Mouse (Mus musculus) left cerebral cortex, adult 9 months (tissue): ENCODE measurements around the gene Colec11.

Experiments
- DNase-seq, 2 experiments: peaks; one replicate each; pipeline ENCODE4 v3.0.0; 2022; ENCODE audit warnings: low spot score in 2 of 2

Gene Colec11

GRCm38 (mm10) chr12:28603494-28603893 lies 19.7 kb downstream of the Colec11 start:
- no peak for DNase-seq

- no peak for DNase-seq
These were observed 20.9 kb downstream of the Colec11 start for GRCm38 (mm10) chr12:28602259-28602658.

- DNase-seq, result no peak
These were observed 24.6 kb downstream of the Colec11 start for GRCm38 (mm10) chr12:28598526-28598991.

- DNase-seq, result no peak
These were observed 25.1 kb downstream of the Colec11 start for GRCm38 (mm10) chr12:28598110-28598509.

DNA sequence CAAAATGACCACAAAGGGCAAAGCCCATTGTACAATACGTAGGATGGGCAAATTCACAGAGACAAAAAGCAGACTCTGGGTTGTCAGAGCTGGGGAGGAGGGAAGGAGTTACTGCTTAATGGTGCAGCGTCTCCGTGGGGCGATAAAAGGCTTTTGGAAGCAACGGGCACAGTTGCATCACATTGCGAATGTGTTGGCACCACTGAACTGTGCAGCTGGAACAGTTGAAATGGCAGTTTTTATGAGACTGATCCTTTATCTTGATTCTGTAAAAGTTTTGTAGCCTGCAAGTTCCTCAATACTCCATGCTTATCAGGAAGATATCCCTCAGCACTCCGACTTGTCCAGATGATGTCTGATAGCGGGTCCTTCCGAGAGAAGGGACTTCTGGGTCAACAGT lies 25.5 kb downstream of the Colec11 start:
- no peak for DNase-seq

DNA sequence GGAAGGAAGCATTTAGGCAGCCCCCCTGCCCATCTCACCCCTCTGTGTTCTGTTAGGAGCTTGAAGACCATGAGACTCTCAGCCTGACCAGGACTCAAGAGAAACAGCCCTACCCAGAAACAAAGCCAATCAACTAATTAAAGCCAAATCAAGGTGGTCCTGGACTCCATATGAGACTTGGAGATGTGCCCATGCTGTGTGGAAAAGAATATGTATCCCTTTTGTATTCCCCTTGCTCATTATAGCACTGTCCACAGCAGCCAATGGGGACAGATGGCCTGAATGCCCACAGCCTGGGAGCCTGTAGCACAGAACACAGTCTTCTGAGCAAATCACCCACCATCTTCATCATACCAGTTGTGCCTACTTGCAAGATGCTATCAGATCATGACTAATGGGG lies 26.3 kb downstream of the Colec11 start:
- no peak for DNase-seq

- DNase-seq, result no peak
These were observed 32.7 kb downstream of the Colec11 start for GRCm38 (mm10) chr12:28590428-28590827.

GRCm38 (mm10) chr12:28589090-28589868 lies 33.9 kb downstream of the Colec11 start:
- DNase-seq, result peak; percentile 88 to 94

- DNase-seq, result peak; percentile 77 to 87
These were observed 35.2 kb downstream of the Colec11 start for GRCm38 (mm10) chr12:28587949-28588348.

DNA sequence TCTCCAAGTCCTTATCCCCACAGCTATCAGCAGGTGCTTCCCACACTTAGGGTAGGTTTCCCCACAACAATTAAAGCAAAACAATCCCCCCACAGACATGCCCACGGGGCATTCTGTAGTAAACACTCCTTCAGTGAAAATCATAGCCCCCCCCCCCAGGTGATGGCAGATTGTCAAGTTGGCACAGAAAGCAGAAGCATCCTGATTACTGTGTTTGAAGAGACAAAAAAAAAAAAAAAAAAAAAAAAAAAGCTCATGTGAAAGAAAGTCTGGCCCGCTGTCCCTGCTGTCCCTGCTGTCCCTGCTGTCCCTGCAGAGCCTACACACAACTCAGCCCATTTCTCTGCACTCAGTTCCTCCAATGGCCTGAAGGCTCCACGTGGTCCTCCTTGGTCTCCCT lies 39.1 kb downstream of the Colec11 start:
- no peak for DNase-seq

- DNase-seq, result no peak
These were observed 40.8 kb downstream of the Colec11 start, which contains the start of gene Allc for GRCm38 (mm10) chr12:28582423-28582822. Gene Allc, minus strand, starts transcription at chr12:28582523.

DNA sequence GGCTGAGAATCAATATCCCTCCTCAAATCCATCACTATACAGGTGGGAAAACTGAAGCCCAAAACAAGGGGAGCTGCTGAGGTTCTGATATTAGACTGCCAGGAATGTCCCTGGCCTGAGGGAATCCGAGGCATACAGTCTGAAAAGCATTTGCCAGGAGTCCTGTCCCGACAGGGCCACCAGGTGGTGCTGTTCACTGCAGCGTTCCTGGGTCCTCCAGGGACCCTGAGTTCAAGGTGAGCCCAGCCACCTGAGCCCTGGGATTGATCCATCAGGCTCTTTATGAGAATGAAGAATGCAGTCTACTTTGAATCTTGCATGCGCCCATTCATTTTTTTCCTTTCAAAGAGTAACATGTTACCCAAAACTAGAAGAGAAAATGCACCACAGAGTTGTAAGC lies 44.0 kb downstream of the Colec11 start:
- DNase-seq, result no peak

- DNase-seq, result peak in 1 of 2 experiments; percentile 34
These were observed 45.0 kb downstream of the Colec11 start for GRCm38 (mm10) chr12:28578147-28578546.

GRCm38 (mm10) chr12:28575366-28576070 lies 47.7 kb downstream of the Colec11 start:
- DNase-seq, result no peak

- DNase-seq, result no peak
These were observed 50.9 kb downstream of the Colec11 start for GRCm38 (mm10) chr12:28572241-28572640.

GRCm38 (mm10) chr12:28552299-28552698 lies 70.9 kb downstream of the Colec11 start, which contains the start of gene Dcdc2c:
Gene Dcdc2c, minus strand, starts transcription at chr12:28552399.
- no peak for DNase-seq

- no peak for DNase-seq
These were observed 71.4 kb downstream of the Colec11 start for GRCm38 (mm10) chr12:28551775-28552174.

DNA sequence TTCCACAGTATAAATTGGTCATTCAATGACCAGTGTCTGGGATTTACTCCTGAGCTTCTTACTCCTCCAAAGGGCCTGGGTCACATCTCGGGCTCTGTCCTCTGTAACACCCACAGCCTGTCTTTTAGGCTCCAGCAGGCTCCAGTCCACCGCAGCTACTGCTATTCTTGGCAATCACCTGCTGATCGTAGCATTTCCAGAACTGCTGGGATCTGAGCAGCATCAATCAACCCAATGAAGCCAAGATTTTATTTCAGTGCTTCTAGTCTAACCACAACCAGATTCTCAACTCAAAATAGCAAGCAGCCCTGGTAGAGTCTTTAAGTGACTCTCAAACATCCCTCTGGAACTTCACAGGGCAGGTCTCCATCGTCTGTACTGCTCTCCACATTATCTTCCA lies 74.3 kb downstream of the Colec11 start:
- no peak for DNase-seq
